Mouse (Mus musculus) intestine, postnatal 0 days (tissue): Measurements from ENCODE around the gene Pgbd5. TPM values are rescaled to one million over a fixed set of nuclear protein-coding genes. Genes with fewer than 3 reads are reported as not detected.

Experiments
- ATAC-seq: fragments of 200-750 bp; cut with Nextera tagmentation; 2 replicates; pipeline ENCODE4 v1.8.0; 2017; ENCODE audit warnings: mild to moderate bottlenecking, moderate TSS enrichment, moderate library complexity
- H3K27ac ChIP-seq: fragments of 300-500 bp; sonication (generic); 2 replicates; pipeline ENCODE4 v1.5.1; 2014; ENCODE audit warnings: mild to moderate bottlenecking, low read depth, low read length, moderate library complexity
- H3K27me3 ChIP-seq: fragments of 300-500 bp; sonication (generic); replicated peaks from 2 replicates; pipeline ENCODE4 v1.6.1; 2014; ENCODE audit warnings: low read length, mixed read lengths; ENCODE audit not compliant: control insufficient read depth, insufficient read depth
- H3K36me3 ChIP-seq: fragments of 300-500 bp; sonication (generic); 2 replicates; pipeline ENCODE4 v1.6.1; 2014; ENCODE audit warnings: mild to moderate bottlenecking, moderate library complexity; ENCODE audit not compliant: control insufficient read depth, insufficient read depth
- H3K4me1 ChIP-seq: fragments of 300-500 bp; sonication (generic); replicated peaks from 2 replicates; pipeline ENCODE4 v1.6.1; 2014; ENCODE audit warnings: antibody characterized with exemption, low read length, mixed read lengths; ENCODE audit not compliant: control insufficient read depth, insufficient read depth
- H3K4me2 ChIP-seq: fragments of 300-500 bp; sonication (generic); replicated peaks from 2 replicates; pipeline ENCODE4 v1.6.1; 2014; ENCODE audit warnings: low read depth, mild to moderate bottlenecking, moderate library complexity
- H3K4me3 ChIP-seq: fragments of 300-500 bp; sonication (generic); 2 replicates; pipeline ENCODE4 v1.5.1; 2014; ENCODE audit warnings: low read depth, low read length
- H3K9ac ChIP-seq: fragments of 300-500 bp; sonication (generic); 2 replicates; pipeline ENCODE4 v1.6.1; 2014; ENCODE audit warnings: mild to moderate bottlenecking, low read depth, low read length
- H3K9me3 ChIP-seq: fragments of 300-500 bp; sonication (generic); 2 replicates; pipeline ENCODE4 v1.6.1; 2016; ENCODE audit warnings: mixed run types; ENCODE audit not compliant: control insufficient read depth
- CTCF ChIP-seq: sonication (generic); IDR thresholded peaks from 2 replicates; pipeline ENCODE4 v1.5.1; 2016; ENCODE audit warnings: low read depth, mild to moderate bottlenecking, control low read depth, antibody characterized with exemption, moderate library complexity
- WGBS: fragments of 180-500 bp; shearing (Covaris S2); extraction: QIAGEN DNeasy Blood & Tissue Kit; methylation state at CpG from one replicate; pipeline ENCODE4 v1.1.7; 2014; 5-methylcytosine and 5-hydroxymethylcytosine counted together
- polyA plus RNA-seq: library from polyadenylated mRNA; unstranded; fragments of >200 nt; fragmentation: Nextera tagmentation; extraction: Ambion mirVana; gene quantifications from 2 replicates; pipeline ENCODE4 v1.2.1, GENCODE M21; 2015

The Pgbd5 gene
- polyA plus RNA-seq, 1 experiment from 2014 or later: 1.9 TPM

- Histone ChIP-seq H3K36me3 (no peaks in the 10 kb centered on the region), H3K4me3 (no peak overlapping the region), H3K27me3 (no peaks in the 10 kb centered on the region), H3K4me2 (no peak overlapping the region), H3K27ac (no peak overlapping the region), H3K4me1 (no peaks in the 10 kb centered on the region), H3K9me3 (no peaks in the 10 kb centered on the region), H3K9ac (no peak overlapping the region)
- no peak for TF ChIP-seq CTCF
- WGBS: 71% methylated on average over 19 of the region's 19 CpGs
- ATAC-seq: no peak
Measured at GRCm38 (mm10) chr8:124412496-124413243, 26.8 kb downstream of the Pgbd5 start.

DNA sequence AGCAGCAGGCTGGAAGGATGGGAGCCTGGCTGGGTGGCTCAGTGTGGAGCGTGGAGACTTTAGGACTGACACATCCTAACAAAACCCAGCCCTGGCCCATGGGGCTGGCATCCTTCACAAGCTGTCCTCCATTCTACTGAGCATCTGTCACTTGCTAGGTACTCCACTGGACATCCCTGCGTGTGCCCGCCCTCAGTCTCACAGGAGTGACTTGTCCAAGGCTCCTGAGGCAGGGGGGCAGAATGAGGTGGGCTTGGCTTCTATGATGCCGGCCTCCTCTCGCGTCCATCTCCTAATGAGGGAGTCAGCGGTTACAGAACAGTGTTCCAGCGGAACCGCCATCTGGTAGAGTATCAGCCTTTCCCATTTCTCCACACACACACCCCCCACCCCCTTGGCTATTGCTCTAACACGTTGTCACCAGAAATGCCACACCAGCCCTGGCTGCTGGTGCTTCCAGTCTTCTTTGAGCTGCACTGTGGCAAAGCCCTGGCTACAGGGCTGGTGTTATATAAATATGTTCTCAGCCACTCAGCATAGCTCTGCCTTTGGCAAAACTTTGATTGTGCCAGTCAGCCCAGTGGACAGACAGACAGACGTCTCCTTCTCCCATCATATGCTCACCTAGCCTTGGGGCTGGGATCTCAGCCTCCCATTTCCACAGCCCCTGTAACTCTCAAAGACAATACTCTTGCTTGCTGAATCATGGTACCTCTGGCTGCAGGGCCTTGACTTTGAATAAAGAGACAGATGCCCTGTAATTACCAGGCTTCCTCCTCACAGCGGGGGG lies 34.8 kb downstream of the Pgbd5 start:
- Histone ChIP-seq H3K4me1 (no peaks in the 10 kb centered on the region), H3K4me3 (no peak overlapping the region), H3K9ac (no peak overlapping the region), H3K27me3 (no peaks in the 10 kb centered on the region), H3K4me2 (no peak overlapping the region), H3K9me3 (no peaks in the 10 kb centered on the region), H3K27ac (no peak overlapping the region), H3K36me3 (no peaks in the 10 kb centered on the region)
- no peak for TF ChIP-seq CTCF
- ATAC-seq: no peak
- 76% methylated on average over 11 of the region's 12 CpGs for WGBS

GRCm38 (mm10) chr8:124403876-124404275 lies 35.6 kb downstream of the Pgbd5 start:
- Histone ChIP-seq H3K4me2 (no peak overlapping the region), H3K4me1 (no peaks in the 10 kb centered on the region), H3K27me3 (no peaks in the 10 kb centered on the region), H3K9ac (no peak overlapping the region), H3K27ac (no peak overlapping the region), H3K36me3 (no peaks in the 10 kb centered on the region), H3K9me3 (no peaks in the 10 kb centered on the region), H3K4me3 (no peak overlapping the region)
- TF ChIP-seq CTCF: peak; percentile 69
- ATAC-seq: peak; percentile 68
- 25% methylated on average over 3 of the region's 3 CpGs for WGBS

- no peaks in the 10 kb centered on the region for H3K27me3 ChIP-seq
- 66% methylated on average over 11 of the region's 11 CpGs for WGBS
- no peaks in the 10 kb centered on the region for H3K4me1 ChIP-seq
- no peak for TF ChIP-seq CTCF
- no peaks in the 10 kb centered on the region for H3K9me3 ChIP-seq
- no peak overlapping the region for H3K27ac ChIP-seq
- no peak overlapping the region for H3K9ac ChIP-seq
- H3K4me2 ChIP-seq: no peak overlapping the region
- no peak overlapping the region for H3K4me3 ChIP-seq
- H3K36me3 ChIP-seq: no peaks in the 10 kb centered on the region
- ATAC-seq: no peak
Measured at GRCm38 (mm10) chr8:124399403-124399861, 40.0 kb downstream of the Pgbd5 start.

DNA sequence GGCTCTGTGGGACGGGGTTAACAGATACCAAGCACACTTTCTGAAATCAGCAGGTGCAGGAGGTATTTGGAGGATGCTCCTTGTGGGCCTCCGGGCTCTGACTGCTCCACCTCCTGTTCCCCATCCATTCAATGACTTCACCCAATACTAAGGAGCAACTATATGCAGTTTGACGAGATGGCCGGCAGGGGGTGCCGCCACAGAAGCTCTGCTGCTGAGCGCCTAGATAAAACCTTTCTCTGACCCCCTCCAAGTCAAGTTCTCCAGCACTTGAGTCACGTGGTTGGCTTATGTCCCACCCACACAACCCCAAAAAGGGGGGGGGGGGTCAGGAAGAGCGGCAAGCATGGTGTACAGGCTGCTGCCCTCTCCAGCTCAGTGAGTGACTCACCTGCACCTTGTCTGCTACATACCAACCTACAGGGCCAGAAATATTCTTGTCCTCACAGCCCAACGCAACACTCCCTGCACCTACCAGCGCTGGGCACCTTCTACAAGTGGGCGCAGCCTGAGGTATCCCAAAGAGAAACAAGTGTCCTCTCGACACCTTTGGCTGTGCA lies 40.5 kb downstream of the Pgbd5 start:
- ATAC-seq: peak; percentile 45; the same call in 1 of the 2 replicates
- Histone ChIP-seq H3K4me2 (no peak overlapping the region), H3K9me3 (no peaks in the 10 kb centered on the region), H3K36me3 (no peaks in the 10 kb centered on the region), H3K9ac (no peak overlapping the region), H3K4me3 (no peak overlapping the region), H3K4me1 (no peaks in the 10 kb centered on the region), H3K27me3 (no peaks in the 10 kb centered on the region), H3K27ac (no peak overlapping the region)
- WGBS: 36% methylated on average over 12 of the region's 12 CpGs
- TF ChIP-seq CTCF: peak; percentile 75
